Mouse (Mus musculus): Measurements from ENCODE around the gene Abcg5.

Abcg5 gene

DNA sequence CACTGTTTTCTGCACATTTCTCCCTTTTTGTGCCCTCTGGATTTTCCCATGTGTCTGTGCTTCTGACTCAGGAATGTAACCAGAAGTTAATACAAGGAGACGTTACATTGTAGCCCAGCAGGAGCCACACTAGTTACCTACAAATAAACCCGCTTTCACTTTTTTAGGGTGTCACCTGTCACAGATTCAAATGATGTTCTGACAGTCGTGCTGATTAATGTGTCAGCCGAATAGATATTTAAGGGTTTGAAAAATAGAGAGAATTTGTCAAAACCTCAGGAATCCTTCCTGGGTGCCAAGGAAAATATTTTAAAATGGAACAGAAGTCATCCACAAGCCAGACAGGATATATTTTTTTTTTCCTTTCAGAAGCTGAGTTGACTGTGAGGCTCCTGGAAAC, 2.5 kb upstream of the Abcg5 start:
- no peak for DNase-seq (ENCODE audit: low spot score in 2 of 2)

DNA sequence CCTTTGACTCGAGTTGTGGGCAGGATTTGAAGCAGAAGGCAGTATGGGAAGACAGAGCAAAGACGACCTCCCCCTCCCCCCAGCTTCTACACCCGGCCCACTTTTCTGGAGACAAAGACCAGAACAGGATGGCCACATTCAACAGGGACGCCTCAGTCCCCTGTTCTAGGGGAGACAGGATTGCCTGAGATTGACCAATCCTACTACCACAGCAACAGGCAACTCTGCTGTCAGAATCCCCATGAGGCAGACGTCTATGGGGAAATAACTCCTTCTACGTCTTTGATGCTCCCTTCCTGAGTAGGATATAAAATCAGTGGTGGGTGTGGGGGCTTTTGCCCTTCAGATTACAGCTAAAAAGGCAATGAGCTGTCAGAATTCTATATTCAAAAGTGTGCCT, 1.5 kb upstream of the Abcg5 start:
- no peak for DNase-seq (ENCODE audit: low spot score in 2 of 2)

DNA sequence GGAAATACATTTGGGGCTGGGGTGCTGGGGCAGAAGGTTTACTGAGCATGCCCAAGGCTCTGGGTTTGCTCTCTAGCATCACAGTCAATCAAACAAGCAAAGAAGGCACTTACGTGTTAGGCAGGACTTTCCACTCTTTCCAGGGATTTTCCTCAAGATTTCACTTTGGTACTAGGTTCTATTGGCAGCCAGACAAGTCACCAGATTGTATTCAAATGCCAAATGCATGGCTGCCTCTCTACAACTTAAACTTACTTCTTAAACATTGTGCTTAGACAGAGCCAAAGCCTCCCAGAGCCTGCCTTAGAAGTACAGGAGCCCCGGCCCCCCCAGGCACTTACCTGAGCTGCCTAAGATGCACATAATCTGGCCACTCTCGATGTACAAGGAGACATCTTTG, 1.1 kb downstream of the Abcg5 start:
- DNase-seq (ENCODE audit: low spot score in 2 of 2): no peak

DNA sequence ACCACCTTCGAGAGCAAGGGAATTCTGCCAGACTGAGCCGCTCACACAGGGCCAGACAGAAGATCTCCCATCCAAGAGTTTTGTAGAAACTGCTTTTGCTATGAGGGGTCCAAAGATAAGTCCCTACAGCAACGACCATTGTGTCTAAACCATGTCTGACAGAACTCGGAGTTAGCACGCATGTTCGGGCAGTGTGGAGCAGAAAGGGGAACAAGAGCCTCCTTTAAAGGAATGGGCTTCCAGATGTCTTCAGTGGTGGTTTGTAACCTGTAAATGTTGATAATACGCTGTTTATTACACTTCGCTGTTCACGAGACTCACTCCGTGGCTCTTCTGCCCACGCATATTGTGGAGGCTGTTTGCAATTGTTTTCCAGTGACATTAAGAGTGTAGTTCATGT, 5.2 kb downstream of the Abcg5 start:
- no peak for DNase-seq (ENCODE audit: low spot score in 2 of 2)

DNA sequence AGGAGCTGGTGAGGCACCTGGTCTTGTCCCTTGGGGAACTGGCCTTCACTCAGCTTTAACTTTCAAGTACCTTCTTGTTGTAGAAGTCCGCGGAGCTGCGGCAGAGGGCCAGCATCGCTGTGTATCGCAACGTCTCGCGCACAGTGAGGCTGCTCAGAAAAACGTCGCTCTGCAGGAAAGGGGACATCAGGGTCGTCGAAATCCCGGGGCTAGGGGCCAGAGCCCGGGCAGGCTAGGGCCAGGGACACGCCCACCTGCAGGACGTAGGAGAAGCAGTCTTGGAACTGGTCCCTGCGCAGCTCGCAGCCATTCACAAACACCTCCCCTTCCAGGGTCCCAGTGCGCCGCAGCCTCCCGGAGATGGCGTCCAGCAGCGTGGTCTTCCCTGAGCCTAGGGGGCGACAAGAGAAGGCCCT, 6.9 kb downstream of the Abcg5 start, which contains the start of gene Abcg8:
Gene Abcg8 (plus strand): TSS at position 352 of the 416 bp plus-strand sequence.
- no peak for DNase-seq (ENCODE audit: low spot score in 2 of 2)

DNA sequence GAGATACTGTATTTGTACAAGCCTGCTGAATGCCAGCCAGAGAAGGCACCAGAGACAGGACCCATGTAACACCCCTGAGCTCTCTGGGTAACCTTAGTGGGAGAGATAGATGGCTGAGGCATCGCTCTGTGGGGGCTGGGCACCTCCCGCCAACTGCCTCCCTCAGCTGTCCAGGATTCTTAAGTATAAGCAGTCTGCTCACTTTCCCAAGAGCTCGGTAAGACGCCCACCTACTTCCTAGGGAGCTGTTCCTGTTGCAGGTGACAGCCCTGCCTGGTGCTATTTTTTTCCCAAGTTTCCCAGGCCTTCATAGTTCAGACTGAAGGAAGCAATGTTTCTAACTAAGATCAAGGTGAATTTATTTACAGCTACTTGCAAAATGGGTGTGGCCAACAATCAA, 7.6 kb downstream of the Abcg5 start:
- DNase-seq (ENCODE audit: low spot score in 2 of 2): no peak

DNA sequence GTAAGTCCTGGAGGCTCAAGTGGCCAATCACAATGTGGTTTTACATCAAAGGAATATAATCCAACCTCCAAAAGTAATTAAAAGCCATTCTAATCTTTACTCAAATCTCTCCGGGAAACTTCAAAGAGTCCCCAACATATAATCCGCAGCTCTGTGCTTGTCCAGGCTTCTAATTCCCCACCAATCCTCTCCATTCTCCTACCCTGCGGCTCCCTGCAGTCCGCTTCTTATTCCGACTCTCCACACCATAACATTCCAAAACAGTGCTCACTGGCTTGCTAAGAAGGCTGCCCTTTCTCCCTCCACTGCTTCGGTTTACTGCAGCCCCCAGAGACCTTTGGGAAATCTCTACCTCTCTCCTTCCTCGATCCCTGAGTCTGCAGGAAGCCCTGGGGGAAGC, 8.8 kb downstream of the Abcg5 start:
- DNase-seq (ENCODE audit: low spot score in 2 of 2): no peak

DNA sequence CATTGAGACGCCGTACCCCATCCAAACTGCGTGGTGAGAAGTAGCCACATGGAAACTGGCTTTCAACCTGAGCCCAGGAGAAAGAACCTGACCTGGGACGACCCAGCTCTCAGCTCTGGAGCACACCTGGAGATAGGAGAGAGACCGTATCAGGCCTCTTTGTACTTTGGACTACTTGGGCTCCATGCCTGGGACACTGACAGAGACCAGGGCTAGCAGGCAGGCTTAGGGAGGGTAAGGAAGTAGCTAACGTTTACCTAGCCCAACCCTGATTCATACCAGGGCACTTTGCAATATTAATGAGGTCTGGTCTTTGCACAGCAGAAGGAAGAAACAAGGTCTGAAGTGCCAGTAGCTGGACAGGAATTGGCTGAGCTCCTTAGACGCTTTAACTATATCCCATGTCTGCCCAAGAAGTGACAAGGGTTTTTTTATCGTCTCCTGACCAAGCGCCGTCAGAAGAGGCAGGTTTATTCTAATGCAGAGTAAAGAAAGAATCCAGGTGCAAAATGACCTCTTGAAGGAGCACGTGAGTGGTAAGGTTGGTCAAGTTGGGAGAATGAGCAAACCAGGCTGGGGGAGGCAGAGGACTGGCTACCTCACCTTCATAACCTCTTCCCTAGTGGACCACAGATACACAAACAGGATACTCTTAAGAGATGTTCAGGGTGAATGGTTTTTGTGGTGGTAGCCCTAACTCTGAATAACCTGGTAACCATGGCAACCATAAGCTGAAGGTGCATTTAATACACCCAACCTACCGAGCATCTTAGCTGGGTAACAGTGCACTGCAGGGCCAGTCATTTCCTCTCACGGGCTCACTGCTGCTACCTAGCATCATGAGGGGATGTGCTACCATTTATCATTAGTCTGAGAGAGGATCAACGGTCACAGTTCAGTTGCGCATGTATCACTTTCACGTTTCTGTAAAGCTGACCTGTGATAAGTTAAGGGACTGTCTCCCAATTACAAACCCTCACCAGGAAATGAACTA, 10.1 kb downstream of the Abcg5 start:
- DNase-seq (ENCODE audit: low spot score in 2 of 2): no peak

DNA sequence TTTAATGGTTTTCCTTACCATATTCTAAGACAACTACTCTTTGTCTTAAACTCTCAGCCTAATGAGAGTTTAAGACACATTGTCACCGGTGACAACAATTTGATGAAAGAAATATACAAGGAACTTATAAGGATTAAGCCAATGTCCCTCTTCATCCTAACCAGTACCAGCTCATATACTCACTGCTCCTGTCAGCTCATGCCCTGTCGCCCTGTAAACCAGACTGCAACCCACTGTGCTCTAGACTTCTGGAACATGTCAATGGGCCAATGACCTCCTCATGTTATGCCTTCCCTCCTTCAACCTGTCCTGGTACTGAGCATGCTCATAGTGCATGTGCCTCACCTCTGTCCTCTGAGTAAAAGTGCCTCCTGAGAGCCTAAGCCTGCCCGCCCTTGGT, 15.0 kb downstream of the Abcg5 start:
- DNase-seq (ENCODE audit: low spot score in 2 of 2): no peak

DNA sequence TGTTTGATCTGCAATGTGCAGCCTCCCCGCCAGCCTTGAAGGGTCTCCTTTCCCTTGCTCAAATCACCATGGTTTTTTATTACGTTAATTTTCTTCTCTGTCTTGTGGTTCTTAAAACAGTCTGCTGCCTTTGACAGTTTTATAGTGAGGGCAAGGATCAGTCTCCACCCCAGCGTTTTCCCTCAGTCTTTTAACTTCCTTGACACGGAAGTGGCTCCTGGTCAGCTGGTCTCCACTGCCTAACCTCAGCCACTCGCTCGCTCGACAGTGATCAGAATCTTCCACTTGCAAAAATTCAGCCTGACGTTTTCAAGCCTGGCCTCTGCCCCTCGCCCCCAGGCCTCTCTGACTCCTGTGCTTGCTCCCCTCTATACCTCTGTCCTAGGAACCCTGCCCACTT, 17.1 kb downstream of the Abcg5 start:
- no peak for DNase-seq (ENCODE audit: low spot score in 2 of 2)

DNA sequence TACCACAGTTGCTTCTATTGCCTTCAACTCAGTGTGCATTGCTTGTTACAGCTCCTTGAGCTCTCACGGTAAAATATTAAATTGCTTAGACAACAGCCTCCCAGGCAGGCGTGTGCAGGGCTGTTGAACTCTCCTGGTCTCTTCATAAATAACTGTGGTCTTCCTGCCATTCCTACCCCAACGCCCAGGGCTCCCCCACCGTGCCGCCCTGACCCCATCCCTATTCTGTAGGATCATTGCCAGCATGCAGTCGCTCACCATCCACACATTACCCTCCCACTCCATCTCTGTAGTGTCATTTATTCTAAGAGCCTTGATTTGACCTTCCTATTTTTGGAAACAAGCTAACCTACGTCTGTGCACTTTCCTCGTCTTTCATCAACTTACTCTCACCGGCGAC, 17.8 kb downstream of the Abcg5 start:
- no peak for DNase-seq (ENCODE audit: low spot score in 2 of 2)

DNA sequence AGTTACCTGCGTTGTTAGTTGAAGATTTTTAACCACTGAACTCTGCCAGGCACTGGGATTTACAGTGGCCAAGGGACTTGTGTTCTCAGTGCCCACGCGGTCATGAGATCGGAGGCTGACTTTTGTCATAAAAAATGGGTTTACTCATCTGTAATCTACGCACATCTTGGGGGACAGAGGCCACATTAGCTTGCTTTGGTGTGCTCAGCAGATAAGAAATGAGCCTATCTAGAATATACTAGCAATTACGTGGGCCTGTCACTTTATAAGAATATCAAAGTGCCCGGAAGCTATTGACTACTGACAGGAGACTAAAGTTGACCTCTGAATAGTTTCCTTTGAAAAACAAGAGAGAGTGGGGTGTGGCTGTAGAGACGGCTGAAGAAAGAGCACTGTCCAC, 23.9 kb downstream of the Abcg5 start:
- DNase-seq (ENCODE audit: low spot score in 2 of 2): no peak

DNA sequence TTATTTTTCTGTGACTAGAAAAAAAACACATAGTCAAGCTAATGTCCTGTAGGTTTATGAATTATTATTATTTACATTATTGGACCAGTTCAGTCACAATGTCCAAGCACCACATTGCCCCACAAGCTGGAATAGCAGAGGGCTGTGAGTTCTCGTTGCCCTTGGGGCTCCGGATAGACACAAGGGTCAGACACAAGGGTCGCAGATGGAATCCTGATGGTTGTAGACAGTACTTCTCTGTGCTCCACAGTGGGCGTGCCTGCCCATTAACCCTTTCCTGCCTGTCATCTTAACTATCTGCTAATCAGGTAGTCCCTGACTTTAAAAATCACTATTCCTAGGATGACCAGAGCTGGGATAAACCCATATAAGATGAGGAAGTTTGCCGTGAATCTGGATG, 24.6 kb downstream of the Abcg5 start:
- no peak for DNase-seq (ENCODE audit: low spot score in 2 of 2)

DNA sequence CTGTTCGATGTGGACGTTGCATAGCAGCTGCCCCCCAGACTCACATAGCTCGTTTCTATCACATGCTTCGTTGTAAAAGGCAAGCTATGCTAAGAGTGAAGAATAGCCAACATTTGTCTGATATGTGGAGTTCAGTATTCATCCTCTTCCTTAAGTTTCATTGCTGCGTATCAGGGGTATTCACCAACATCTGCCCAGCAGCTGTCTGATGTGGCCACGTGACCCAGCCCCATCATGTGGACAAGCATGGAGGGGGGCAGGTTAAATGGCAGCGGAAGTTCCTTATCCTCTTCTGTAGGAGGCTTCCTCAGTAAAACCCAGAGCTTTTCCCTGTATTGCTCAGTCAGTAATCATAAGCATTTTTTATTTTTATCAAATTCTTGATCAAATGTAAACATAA, 25.0 kb downstream of the Abcg5 start:
- no peak for DNase-seq (ENCODE audit: low spot score in 2 of 2)

DNA sequence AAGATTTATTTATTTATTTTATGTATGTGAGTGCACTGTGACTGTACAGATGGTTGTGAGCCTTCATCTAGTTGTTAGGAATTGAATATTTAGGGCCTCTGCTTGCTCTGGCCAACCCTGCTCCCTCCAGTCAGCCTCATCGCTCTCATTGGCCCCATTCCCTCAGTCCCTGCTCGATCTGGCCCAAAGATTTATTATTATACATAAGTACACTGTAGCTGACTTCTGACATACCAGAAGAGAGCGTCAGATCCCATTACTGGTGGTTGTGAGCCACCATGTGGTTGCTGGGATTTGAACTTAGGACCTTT, 25.4 kb downstream of the Abcg5 start:
- no peak for DNase-seq (ENCODE audit: low spot score in 2 of 2)

DNA sequence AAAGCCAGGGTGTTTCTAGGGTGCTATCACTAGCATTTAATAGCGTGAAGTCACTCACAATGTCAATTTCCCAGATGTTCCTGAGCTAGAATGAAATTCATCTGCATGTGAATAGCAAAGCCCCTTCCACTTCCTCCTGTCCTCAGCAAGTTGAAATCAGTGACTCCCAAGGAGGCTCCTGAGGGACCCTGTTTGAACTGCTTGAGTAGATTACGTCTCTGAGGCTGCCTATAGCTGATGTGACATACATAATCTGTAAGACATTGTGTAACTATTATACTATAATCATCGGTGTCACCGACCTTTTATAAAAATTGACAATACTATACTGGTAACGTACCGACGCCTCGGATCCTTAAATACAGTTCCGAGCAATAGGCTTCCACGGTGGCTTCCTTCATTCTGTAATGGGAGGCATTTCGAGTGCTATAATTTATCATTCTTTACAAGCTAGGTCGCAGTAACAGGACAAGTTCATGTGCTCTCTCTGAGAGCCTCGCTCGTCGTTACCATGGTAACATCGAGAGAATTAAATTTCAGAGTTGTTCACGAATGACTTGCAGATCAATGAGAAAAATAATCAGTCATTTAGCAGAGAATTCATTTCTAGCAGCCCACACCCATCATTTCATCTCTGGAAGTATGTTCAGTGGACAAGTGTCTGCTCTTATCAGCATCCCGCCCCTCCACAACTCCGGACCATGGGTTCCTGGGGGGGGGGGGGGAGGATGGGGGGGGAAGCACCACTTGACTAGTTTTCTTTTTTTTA, 26.0 kb downstream of the Abcg5 start:
- DNase-seq (ENCODE audit: low spot score in 2 of 2): no peak

DNA sequence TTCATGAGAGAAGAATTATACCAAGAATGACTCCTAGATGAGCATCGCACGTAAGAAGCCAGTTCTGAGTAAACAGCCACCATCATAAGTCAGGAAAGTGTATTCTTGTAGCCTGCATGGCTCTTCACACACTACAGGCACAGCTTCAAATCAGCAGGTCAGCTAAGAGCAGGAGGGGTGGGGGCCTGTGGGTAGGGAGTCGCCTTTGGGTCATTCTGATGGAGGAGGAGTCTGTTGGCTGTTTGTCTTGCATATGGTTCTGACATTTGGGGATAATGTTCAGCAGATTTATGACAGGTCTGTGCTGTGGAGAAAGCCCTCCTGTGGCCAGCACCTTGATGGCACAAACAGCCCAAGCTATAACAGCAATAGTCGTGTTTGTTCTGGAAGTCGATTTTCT, 26.6 kb downstream of the Abcg5 start:
- no peak for DNase-seq (ENCODE audit: low spot score in 2 of 2)

DNA sequence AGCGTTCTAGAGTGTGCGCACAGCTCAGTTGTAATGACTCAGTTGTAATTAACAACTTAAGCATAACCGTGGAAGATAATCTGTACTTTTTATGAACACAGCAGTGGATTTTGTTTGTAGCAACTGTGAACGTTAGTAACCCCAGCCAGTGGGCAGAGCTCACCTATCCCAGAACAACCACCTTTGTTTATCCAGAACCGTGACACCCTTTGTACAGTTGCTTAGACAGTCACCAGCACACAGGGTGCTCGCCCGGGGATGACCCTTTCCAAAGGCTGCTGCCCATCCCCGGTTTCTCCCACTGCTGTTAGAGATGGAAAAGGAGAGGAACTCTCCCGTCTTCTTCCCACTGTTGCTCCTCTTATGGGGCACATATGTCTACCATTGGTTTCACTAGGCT, 29.3 kb downstream of the Abcg5 start:
- no peak for DNase-seq (ENCODE audit: low spot score in 2 of 2)

DNA sequence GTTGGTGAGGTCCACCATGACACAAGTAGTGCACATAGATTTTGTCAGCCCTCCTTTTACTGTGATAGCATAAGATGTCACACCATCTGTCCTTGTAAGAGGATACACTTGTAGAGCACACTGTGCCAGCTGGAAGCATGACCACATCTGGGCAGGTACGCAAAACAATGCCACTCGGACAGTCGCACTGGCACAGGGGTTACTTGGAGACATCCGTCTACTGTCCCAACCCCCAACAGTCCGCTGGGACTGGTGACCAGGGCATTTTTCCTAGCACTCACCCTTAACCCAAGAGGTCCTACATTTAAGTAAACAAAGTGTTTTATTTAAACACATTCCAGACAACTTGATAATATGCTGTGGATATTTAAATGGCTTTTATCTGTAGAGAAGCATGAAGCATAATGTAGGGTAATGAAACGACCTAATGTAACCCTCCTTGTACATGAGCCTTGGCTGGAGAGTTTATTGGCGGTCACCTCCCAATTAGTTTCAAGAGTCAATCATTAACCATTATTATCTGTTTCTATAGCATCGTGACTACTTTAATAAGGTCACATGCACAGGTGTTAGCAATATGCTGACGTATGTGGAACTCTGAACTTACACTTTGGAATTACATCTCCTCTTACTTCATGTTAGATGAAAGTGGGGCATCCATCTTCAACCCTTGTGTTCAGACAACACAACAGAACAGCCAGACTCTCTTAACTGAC, 32.4 kb downstream of the Abcg5 start:
- DNase-seq (ENCODE audit: low spot score in 2 of 2): no peak

DNA sequence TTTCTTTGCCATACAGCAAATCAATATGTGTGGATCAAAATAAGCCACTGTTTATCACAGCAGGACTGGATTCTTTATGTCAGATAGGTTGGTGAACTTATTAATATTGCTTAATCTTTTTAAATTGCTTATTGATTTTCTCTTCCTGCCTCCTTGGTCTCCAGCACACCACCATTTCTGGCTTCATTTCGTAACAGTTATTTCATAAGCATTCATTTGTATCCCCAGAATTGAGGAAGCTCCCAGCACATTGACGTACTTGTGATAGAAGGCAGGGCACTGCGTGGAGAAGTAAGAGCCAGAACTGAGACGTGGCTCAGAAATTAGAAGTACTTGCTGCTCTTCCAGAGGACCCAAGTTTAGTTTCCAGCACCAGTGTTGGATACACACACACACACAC, 35.2 kb downstream of the Abcg5 start:
- no peak for DNase-seq (ENCODE audit: low spot score in 2 of 2)

DNA sequence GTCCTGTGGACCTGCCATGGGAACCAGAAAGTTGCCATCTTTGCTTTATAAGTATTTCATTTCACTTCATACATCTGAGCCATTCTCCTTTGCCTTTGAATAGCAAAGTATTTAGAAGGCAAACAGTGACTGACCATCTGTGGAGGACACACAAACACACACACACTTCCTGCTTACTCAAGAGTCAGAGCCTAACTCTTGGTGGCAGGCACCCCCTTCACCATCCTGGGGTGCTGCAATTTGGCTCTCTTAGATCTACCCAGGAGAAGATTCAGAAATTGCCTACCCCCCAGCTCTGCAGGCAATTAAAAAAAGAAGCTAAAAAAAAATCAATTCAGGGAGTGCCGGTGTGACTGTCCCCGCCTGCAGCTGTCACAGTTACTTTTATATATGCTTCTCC, 36.3 kb downstream of the Abcg5 start:
- DNase-seq (ENCODE audit: low spot score in 2 of 2): no peak

DNA sequence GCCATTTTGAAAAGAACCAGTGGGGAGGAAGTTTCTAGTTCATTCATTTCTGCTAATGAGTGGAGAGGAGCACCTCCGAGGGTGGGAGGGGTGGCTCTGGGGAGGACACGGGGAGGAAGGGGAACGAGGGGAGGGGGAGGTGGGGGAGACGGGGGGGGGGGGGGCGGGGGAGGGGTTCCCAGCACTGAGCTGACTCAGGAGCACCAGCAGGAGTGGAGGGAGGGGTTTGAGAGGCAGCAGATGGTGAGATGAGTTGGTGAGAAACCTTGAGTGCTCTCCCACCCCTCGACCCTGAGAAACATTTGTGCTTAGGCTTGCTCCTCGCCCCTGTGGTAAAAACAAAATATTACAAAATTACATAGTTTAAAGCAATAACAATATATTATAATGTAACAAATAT, 36.9 kb downstream of the Abcg5 start:
- DNase-seq (ENCODE audit: low spot score in 2 of 2): no peak

DNA sequence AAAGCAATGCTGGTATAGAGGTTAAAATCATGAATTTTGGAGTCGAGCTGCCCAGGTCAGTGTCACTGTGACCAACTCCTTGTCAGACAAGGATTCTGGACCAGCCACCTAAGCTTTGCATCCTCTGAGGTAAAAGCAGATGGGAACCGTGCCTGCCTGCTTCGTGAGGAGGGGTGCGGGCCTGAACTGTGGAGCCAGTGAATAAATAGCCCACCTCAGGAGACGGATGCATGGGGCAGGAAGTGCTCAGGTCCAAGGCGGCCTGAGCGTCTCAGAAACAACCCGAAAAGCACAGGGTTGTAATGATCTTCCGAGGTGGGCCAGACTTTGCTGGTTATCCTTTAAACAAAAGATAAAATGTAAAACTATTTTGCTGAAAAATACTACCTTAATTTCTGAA, 37.7 kb downstream of the Abcg5 start:
- no peak for DNase-seq (ENCODE audit: low spot score in 2 of 2)
